Mouse (Mus musculus) heart, adult 2 months (tissue): Measurements from ENCODE around the gene Fam136a. TPM values are rescaled to one million over a fixed set of nuclear protein-coding genes. Genes with fewer than 3 reads are reported as not detected.

Experiments used
- DNase-seq, 2 experiments: peaks; one replicate each; pipeline ENCODE4 v3.0.0; 2021
- H3K27ac ChIP-seq: fragments of 200-600 bp; 2 replicates; pipeline ENCODE4 v1.8.1; 2022
- H3K27me3 ChIP-seq: fragments of 200-500 bp; 2 replicates; pipeline ENCODE4 v1.6.1; 2012; ENCODE audit warnings: mild to moderate bottlenecking, low read length, inconsistent platforms, mixed read lengths; ENCODE audit not compliant: control insufficient read depth, insufficient read depth
- H3K36me3 ChIP-seq: fragments of 200-500 bp; 2 replicates; pipeline ENCODE4 v1.6.1; 2012; ENCODE audit warnings: low read length, inconsistent platforms; ENCODE audit not compliant: control insufficient read depth, insufficient read depth
- H3K4me1 ChIP-seq: fragments of 200-500 bp; 2 replicates; pipeline ENCODE4 v1.6.1; 2011; ENCODE audit warnings: low read length; ENCODE audit not compliant: control insufficient read depth, insufficient read depth
- H3K4me3 ChIP-seq: fragments of 200-600 bp; 2 replicates; pipeline ENCODE4 v1.8.1; 2022
- H3K79me2 ChIP-seq: fragments of 200-500 bp; replicated peaks from 2 replicates; pipeline ENCODE4 v1.6.1; 2012; ENCODE audit warnings: mild to moderate bottlenecking, inconsistent platforms, low read length, moderate library complexity, mixed read lengths; ENCODE audit not compliant: control insufficient read depth, insufficient read depth
- H3K9ac ChIP-seq: fragments of 200-500 bp; 2 replicates; pipeline ENCODE4 v1.6.1; 2012; ENCODE audit warnings: low read depth, mild to moderate bottlenecking, control low read depth, inconsistent platforms, low read length, mixed read lengths
- CTCF ChIP-seq: fragments of 200-600 bp; IDR thresholded peaks from 2 replicates; pipeline ENCODE4 v1.8.1; 2022; ENCODE audit warnings: antibody characterized with exemption, mild to moderate bottlenecking, moderate library complexity
- EP300 ChIP-seq: fragments of 200-500 bp; IDR thresholded peaks from 2 replicates; pipeline ENCODE4 v1.6.1; 2011; ENCODE audit warnings: low read depth, low read length, control low read depth; ENCODE audit not compliant: insufficient read depth
- POLR2A ChIP-seq: fragments of 200-500 bp; IDR thresholded peaks from 2 replicates; pipeline ENCODE4 v1.6.1; 2011; ENCODE audit warnings: mild to moderate bottlenecking, low read depth, low read length, control low read depth; ENCODE audit not compliant: insufficient read depth
- WGBS: fragments of 180-500 bp; shearing (Covaris S2); methylation state at CpG from one replicate; pipeline ENCODE4 v1.1.7; 2018; 5-methylcytosine and 5-hydroxymethylcytosine counted together
- intact Hi-C: fragments of 180-260 bp; cut with DNase I; formaldehyde crosslinking; loops from one replicate; pipeline ENCODE4 v1.15.1; 2025
- polyA plus RNA-seq: library from polyadenylated mRNA; depleted of rRNA; stranded (reverse); fragments of >200 nt; gene quantifications from 2 replicates; pipeline ENCODE4 v1.2.3, GENCODE M21; 2012
- total RNA-seq, 2 experiments: library from RNA; stranded (reverse); gene quantifications; 2 replicates each; pipeline ENCODE4 v1.2.3; 2021

Fam136a gene
- total and polyA plus RNA-seq, 3 experiments, result 15.8 to 29.3 (median 29.3) TPM

- H3K79me2 ChIP-seq, result no peaks in the 10 kb centered on the region
- H3K4me3 ChIP-seq, result peak overlapping the region; percentile 63
- peak overlapping the region; percentile 86 for H3K9ac ChIP-seq
- H3K4me1 ChIP-seq, result peaks cover 6% of the 10 kb centered on the region; the same call in 1 of the 2 replicates
- intact Hi-C loops, result loop anchor here (2.0 kb wide), 1 partner anchor 25 kb away; the partner anchor contains the start of gene Snrpg
- peak overlapping the region; percentile 70; the same call in 1 of the 2 replicates for H3K27ac ChIP-seq
- DNase-seq, result no peak
- H3K36me3 ChIP-seq, result no peaks in the 10 kb centered on the region; the same call in 1 of the 2 replicates
- no peak for TF ChIP-seq EP300
- TF ChIP-seq POLR2A, result no peak
- TF ChIP-seq CTCF, result no peak
- no peaks in the 10 kb centered on the region for H3K27me3 ChIP-seq
- 19% methylated on average over 10 of the region's 10 CpGs for WGBS
Measured at GRCm38 (mm10) chr6:86395969-86396368, 30.5 kb downstream of the Fam136a start.

DNA sequence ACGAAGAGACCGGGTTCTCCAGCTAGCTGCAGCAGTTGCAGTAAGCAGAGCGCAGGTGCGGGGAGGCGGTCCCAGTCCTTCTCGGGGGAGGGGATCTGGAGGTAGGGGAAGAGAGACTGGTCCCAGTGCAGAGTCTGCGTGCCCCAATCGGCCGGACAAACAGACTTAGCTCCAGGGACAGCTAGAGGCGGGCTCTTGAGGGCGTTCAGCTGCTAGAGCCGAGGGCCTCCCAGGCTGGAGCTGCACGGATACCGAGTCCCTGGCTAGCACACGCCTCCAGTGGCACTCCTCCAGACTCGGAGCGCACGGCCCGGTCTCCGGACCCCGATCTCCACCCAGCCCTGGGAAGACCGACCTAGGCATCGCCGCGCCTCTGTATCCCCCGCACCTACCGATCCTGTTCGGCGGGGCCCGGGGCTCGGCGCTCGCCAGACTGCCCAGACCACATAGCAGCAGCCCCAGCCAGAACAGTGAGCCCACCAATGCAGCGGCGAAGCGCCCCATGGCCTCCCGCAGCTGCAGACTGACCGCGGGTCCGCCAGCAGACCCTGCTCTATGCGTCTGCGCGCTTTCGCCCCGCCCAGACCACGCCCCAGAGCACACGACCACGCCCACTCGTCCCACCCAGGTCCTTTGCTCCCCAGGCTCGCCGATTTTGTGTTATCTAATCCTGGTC lies 31.3 kb downstream of the Fam136a start, which contains the start of gene Pcyox1:
Pcyox1 (minus strand) TSS at position 574 of the 676 bp plus-strand sequence.
- Histone ChIP-seq H3K27me3 (no peaks in the 10 kb centered on the region), H3K4me3 (peak within 1 kb of the TSS; percentile 63), H3K9ac (peak within 1 kb of the TSS; percentile 86), H3K79me2 (no peaks in the 10 kb centered on the region), H3K27ac (peak within 1 kb of the TSS; percentile 70), H3K36me3 (no peaks in the 10 kb centered on the region; the same call in 1 of the 2 replicates), H3K4me1 (peaks cover 6% of the 10 kb centered on the region; the same call in 1 of the 2 replicates)
- peak; percentile 92 to 94 for DNase-seq
- TF ChIP-seq POLR2A, result peak; percentile 97
- TF ChIP-seq CTCF, result no peak
- TF ChIP-seq EP300, result 0 out of 2 replicates have a peak, but pooled peaks have one; percentile 32
- WGBS, result under 1% methylated on average over 51 of the region's 51 CpGs
- intact Hi-C loops, result loop anchor here (2.0 kb wide), 1 partner anchor 26 kb away; the partner anchor contains the start of gene Snrpg

DNA sequence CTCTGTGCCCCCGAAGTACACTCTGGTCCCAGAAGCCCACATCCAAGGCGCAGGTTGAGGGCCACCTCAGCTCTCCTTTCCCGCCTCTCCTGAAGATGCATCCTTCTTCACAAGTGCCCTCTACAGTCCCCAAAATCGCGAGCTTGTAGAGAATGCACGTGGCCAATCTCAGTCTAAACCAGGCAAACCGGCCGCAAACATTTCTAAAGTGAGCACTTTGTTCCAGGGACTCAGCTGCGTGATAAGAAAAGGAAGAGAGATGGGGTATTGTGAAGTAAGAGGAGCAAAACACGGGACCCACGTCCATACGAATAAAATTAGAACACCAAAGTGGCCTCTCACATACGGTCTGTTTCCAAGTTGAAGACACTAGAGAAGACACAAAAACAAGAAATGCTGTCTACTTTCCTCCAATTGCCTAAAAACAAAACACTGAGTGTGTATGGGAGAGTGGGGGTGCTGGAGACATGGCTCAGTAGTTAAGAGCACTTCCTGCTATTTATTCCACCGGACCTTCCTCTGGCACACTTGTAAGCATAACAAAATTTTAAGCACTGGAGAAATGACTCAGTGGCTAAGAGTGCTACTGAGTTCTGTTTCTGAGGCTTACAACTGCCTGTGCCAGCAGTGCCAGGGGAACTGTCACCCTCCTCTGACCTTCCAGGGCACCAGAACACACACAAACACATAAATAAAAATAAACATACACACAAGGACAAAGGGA lies 32.0 kb downstream of the Fam136a start:
- no peaks in the 10 kb centered on the region for H3K79me2 ChIP-seq
- TF ChIP-seq EP300 (no peak), POLR2A (no peak; the same call in 1 of the 2 replicates), CTCF (no peak)
- H3K27me3 ChIP-seq, result no peaks in the 10 kb centered on the region
- intact Hi-C loops, result loop anchor here (2.0 kb wide), 1 partner anchor 27 kb away; the partner anchor contains the start of gene Snrpg
- peak overlapping the region; percentile 63 for H3K4me3 ChIP-seq
- DNase-seq, result no peak
- peaks cover 6% of the 10 kb centered on the region; the same call in 1 of the 2 replicates for H3K4me1 ChIP-seq
- peak overlapping the region; percentile 70 for H3K27ac ChIP-seq
- H3K36me3 ChIP-seq, result no peaks in the 10 kb centered on the region; the same call in 1 of the 2 replicates
- WGBS, result under 1% methylated on average over 14 of the region's 14 CpGs
- H3K9ac ChIP-seq, result peak overlapping the region; percentile 60

DNA sequence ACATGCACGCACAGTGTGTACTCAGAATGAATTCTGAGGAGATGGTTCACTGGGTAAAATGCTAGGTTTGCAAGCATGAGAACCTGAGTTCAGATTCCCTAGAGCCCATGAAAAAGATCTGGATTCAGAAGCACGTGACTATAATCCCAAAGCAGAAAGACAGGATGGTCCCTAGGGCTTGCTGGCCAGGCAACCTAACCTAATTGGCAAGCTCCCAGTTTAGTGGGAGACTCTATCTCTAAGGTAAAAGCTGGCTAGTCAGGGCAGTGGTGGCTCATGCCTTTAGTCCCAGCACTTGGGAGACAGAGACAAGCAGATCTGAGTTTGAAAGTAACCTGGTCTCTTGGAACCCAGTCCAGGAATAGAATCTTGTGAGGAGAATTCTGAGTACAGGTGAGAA lies 33.5 kb downstream of the Fam136a start:
- Histone ChIP-seq H3K27ac (no peak overlapping the region), H3K79me2 (no peaks in the 10 kb centered on the region), H3K36me3 (no peaks in the 10 kb centered on the region; the same call in 1 of the 2 replicates), H3K4me3 (no peak overlapping the region), H3K27me3 (no peaks in the 10 kb centered on the region), H3K9ac (no peak overlapping the region), H3K4me1 (peaks cover 6% of the 10 kb centered on the region; the same call in 1 of the 2 replicates)
- WGBS, result 70% methylated on average over 2 of the region's 2 CpGs
- intact Hi-C loops, result no loop called here
- DNase-seq, result no peak
- TF ChIP-seq POLR2A, result no peak
- TF ChIP-seq EP300, result no peak
- TF ChIP-seq CTCF, result no peak

DNA sequence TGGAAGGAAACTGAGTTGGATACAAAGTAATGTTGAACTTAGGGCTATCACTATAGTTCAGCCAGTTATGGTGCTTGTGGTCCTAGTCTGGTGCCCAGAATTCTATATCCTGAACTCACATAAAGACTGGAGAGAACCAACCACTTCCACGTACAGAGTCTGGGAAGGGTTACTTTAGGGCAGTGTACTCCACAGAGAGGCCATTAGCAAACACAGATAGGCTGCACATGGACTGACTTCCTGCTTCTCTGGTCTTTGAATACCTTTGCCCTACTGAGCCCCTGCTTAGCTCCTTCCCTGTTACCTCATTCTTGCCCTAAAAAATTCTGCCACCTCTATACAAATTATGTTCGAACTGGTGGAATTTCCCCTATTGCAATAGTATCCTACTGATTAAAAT lies 34.5 kb downstream of the Fam136a start:
- Histone ChIP-seq H3K27ac (no peak overlapping the region), H3K9ac (no peak overlapping the region), H3K36me3 (no peaks in the 10 kb centered on the region; the same call in 1 of the 2 replicates), H3K27me3 (no peaks in the 10 kb centered on the region), H3K79me2 (no peaks in the 10 kb centered on the region), H3K4me1 (peaks cover 4% of the 10 kb centered on the region; the same call in 1 of the 2 replicates), H3K4me3 (no peak overlapping the region)
- 60% methylated on average over 2 of the region's 2 CpGs for WGBS
- DNase-seq, result no peak
- TF ChIP-seq EP300 (no peak), POLR2A (no peak), CTCF (no peak)
- intact Hi-C loops, result loop anchor here (5.0 kb wide), 2 partner anchors 258 to 273 kb away; no protein-coding TSS in a partner anchor
